Mouse (Mus musculus) lung, adult 2 months (tissue): ENCODE results near the gene Gm973. TPM values are rescaled to one million over a fixed set of nuclear protein-coding genes. Genes with fewer than 3 reads are reported as not detected.

Experiments
- DNase-seq: peaks from one replicate; pipeline ENCODE4 v3.0.0; 2022
- H3K4me1 ChIP-seq: fragments of 200-500 bp; 2 replicates; pipeline ENCODE4 v1.6.1; 2011; ENCODE audit warnings: low read length; ENCODE audit not compliant: control insufficient read depth, insufficient read depth
- H3K4me3 ChIP-seq: fragments of 200-500 bp; replicated peaks from 2 replicates; pipeline ENCODE3; 2011; ENCODE audit warnings: low read depth, mild to moderate bottlenecking, control low read depth, low read length; ENCODE audit errors: extremely low read depth
- CTCF ChIP-seq: fragments of 200-500 bp; IDR thresholded peaks from 2 replicates; pipeline ENCODE4 v1.5.1; 2011; ENCODE audit warnings: mild to moderate bottlenecking, low read length, control low read depth; ENCODE audit not compliant: insufficient read depth
- POLR2A ChIP-seq: fragments of 200-500 bp; IDR thresholded peaks from 2 replicates; pipeline ENCODE4 v1.6.1; 2011; ENCODE audit warnings: low read depth, mild to moderate bottlenecking, control low read depth, low read length, borderline replicate concordance; ENCODE audit errors: extremely low read depth
- WGBS: fragments of 180-500 bp; shearing (Covaris S2); methylation state at CpG from one replicate; pipeline ENCODE4 v1.1.7; 2018; 5-methylcytosine and 5-hydroxymethylcytosine counted together
- polyA plus RNA-seq: library from polyadenylated mRNA; depleted of rRNA; stranded (reverse); fragments of >200 nt; gene quantifications from 2 replicates; pipeline ENCODE4 v1.2.3, GENCODE M21; 2012

Gm973 gene
- polyA plus RNA-seq, 1 experiment: 2.5 TPM

DNA sequence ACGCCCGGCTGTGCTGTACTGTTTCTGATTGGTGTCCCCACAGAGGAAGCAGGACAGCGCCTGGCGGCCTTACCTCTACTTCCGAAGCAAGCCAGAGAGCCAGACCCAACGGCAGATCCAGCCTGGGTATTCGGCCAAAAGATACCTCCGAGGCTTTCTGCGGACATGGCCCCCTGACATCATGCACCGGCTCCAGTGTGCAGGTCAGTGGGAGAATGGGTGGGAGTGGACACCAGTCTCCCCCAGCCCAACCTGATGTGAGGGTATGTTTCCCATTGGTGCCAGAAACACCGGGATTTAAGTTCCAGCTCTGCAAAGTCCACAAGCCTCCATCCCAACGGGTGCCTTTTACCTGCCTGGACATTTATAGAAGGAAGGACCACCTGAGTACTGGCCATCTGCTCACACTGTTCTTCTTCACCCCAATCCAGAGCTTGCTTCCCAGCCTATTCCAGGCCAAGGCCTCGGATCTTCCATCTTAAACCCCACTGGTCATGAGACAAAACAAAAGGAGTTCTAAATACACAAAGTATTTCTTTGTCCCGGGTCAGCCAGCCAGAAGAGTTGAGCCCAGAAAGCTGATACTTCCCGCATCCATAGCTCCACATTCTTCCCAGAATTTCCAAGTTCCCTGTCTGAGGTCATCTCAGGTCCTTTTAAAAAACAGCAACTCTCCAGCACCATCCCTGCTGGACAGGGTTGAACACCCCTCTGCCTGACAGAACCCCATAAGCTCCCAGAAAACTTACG is 25.4 kb downstream of the Gm973 start:
- DNase-seq: no peak
- no peaks in the 10 kb centered on the region for H3K4me1 ChIP-seq
- 92% methylated on average over 16 of the region's 16 CpGs for WGBS
- no peak overlapping the region for H3K4me3 ChIP-seq
- TF ChIP-seq POLR2A (no peak), CTCF (no peak)

DNA sequence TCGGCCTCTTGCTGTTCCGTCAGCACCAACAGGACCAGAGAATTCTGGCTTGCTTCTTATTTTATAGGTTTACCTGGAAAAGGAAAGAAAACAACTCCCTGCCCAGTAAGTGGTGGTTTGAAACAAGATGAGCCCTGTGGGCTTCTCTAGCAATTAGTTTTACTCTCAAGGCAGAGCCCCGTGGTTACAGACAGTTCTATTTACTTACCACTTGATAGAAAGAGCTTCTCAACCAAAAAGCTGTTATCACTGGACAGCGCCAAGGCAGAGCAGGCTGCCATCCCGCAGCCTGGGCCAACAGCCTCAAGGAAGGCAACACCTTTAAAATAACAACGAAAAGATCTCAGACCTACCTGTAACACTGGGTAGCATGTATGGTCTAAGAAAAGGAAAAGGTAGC is 26.2 kb downstream of the Gm973 start:
- no peak for DNase-seq
- Histone ChIP-seq H3K4me1 (no peaks in the 10 kb centered on the region), H3K4me3 (no peak overlapping the region)
- TF ChIP-seq CTCF (no peak), POLR2A (no peak)
- 59% methylated on average over 6 of the region's 6 CpGs for WGBS

GRCm38 (mm10) chr1:59543911-59544310 is 27.8 kb downstream of the Gm973 start:
- no peak for DNase-seq
- Histone ChIP-seq H3K4me1 (no peaks in the 10 kb centered on the region), H3K4me3 (no peak overlapping the region)
- WGBS: 68% methylated on average over 8 of the region's 8 CpGs
- TF ChIP-seq CTCF (no peak), POLR2A (no peak)

DNA sequence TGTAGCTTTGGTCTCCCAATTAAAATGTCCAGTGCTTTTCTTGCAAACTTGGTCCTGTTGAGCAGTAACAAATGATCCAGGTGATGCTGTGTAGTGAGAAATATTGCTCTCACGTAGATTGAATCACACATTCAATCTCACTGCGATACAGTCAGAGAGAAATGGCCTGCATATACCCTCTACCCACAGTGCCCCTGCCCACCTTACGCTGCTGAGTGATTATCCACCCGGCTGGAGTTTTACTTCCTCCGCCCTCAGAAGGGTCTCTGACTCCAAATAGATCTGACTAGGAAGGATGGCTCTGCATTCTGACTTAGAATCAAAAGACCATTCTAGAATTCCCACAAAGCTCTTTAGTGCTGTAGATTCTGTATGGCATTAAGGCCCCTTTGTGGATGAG is 32.4 kb downstream of the Gm973 start:
- TF ChIP-seq POLR2A (no peak), CTCF (no peak)
- Histone ChIP-seq H3K4me1 (no peaks in the 10 kb centered on the region; the same call in 1 of the 2 replicates), H3K4me3 (no peak overlapping the region)
- WGBS: 95% methylated on average over 5 of the region's 5 CpGs
- DNase-seq: no peak

GRCm38 (mm10) chr1:59549036-59549675 is 33.1 kb downstream of the Gm973 start:
- no peak for TF ChIP-seq POLR2A
- no peak for TF ChIP-seq CTCF
- DNase-seq: no peak
- Histone ChIP-seq H3K4me1 (no peaks in the 10 kb centered on the region; the same call in 1 of the 2 replicates), H3K4me3 (no peak overlapping the region)
- 80% methylated on average over 7 of the region's 7 CpGs for WGBS

GRCm38 (mm10) chr1:59550227-59550626 is 34.2 kb downstream of the Gm973 start:
- H3K4me3 ChIP-seq: no peak overlapping the region
- WGBS: 30% methylated on average over 6 of the region's 6 CpGs
- DNase-seq: no peak

GRCm38 (mm10) chr1:59550996-59551395 is 34.9 kb downstream of the Gm973 start:
- Histone ChIP-seq H3K4me1 (no peaks in the 10 kb centered on the region; the same call in 1 of the 2 replicates), H3K4me3 (no peak overlapping the region)
- TF ChIP-seq CTCF: no peak
- TF ChIP-seq POLR2A: no peak
- 61% methylated on average over 11 of the region's 11 CpGs for WGBS
- no peak for DNase-seq

More at GRCm38 (mm10) chr1:59550227-59550626, 34.2 kb downstream of the Gm973 start:
- no peaks in the 10 kb centered on the region; the same call in 1 of the 2 replicates for H3K4me1 ChIP-seq
- TF ChIP-seq CTCF: no peak
- TF ChIP-seq POLR2A: no peak

- Histone ChIP-seq H3K4me1 (no peaks in the 10 kb centered on the region; the same call in 1 of the 2 replicates), H3K4me3 (no peak overlapping the region)
- TF ChIP-seq CTCF (no peak), POLR2A (no peak)
- 70% methylated on average over 5 of the region's 5 CpGs for WGBS
- no peak for DNase-seq
These were observed 37.6 kb downstream of the Gm973 start for GRCm38 (mm10) chr1:59553708-59554107.

- TF ChIP-seq POLR2A (no peak), CTCF (no peak)
- no peak overlapping the region for H3K4me3 ChIP-seq
- no peaks in the 10 kb centered on the region for H3K4me1 ChIP-seq
- WGBS: 76% methylated on average over 2 of the region's 2 CpGs
- DNase-seq: no peak
These were observed 47.5 kb downstream of the Gm973 start for GRCm38 (mm10) chr1:59563581-59563980.

- Histone ChIP-seq H3K4me1 (no peaks in the 10 kb centered on the region), H3K4me3 (no peak overlapping the region)
- DNase-seq: no peak
- TF ChIP-seq POLR2A (no peak), CTCF (no peak)
- 50% methylated on average over 5 of the region's 5 CpGs for WGBS
These were observed 49.7 kb downstream of the Gm973 start for GRCm38 (mm10) chr1:59565804-59566203.
